Mouse (Mus musculus) neutrophil, adult 5-6 weeks (primary cell): ENCODE results near the gene Mdm2. TPM values are rescaled to one million over a fixed set of nuclear protein-coding genes. Genes with fewer than 3 reads are reported as not detected.
"Not testable (repeated sequence)": the region's sequence is repeated elsewhere in the genome, so short reads cannot be mapped to it uniquely, and the experiment has no call there.

Experiments
- ATAC-seq: fragments of 151-379, 151-347 bp; 2 replicates; pipeline ENCODE4 v1.8.0; 2017; ENCODE audit warnings: mild to moderate bottlenecking, moderate TSS enrichment; ENCODE audit not compliant: insufficient number of reproducible peaks, poor library complexity, low FRiP score, severe bottlenecking; ENCODE audit errors: extremely low read depth
- total RNA-seq: library from RNA; stranded (forward); fragments of 200-1000 nt; gene quantifications from 2 replicates; pipeline ENCODE4 v1.2.3, GENCODE M21; 2017

Gene Mdm2
- total RNA-seq, 1 experiment from 2014 or later, result 173 TPM

DNA sequence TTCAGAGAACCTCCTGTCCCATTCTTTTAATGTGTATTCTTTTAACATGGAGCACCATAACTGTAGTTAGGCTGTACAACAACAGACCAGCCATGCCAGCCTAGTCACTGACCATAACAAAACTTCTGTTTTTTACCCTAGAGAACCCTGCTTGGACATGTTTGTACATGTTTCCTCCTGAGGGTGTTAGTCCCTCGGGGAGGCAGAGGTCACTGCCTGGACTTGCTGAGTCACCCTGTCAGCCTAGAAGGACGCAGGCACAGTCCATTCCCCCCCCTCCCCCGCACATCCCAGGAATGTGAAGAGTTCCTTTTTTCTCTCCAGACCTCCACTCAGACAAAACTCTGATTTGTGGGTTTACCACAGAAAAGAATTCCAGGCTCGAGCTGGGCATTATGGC, 7.0 kb upstream of the Mdm2 start:
- ATAC-seq, result peak; percentile 36; the same call in 1 of the 2 replicates

DNA sequence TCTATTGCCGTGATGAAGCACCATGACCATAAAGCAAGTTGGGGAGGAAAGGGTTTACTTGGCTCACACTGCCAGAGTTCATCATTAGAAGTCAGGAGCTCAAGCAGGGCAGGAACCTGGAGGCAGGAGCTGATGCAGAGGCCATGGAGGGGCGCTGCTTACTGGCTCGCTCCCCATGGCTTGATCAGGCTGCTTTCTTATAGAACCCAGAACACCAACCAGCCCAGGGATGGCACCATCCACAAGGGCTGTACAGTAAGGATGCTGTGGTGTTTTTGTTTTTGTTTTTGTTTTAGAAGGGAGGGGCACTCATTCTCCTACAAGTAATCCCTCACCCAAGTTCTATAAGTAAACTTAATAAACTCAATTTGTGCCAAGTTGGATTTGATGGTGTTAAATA, 6.1 kb upstream of the Mdm2 start:
- no peak for ATAC-seq

DNA sequence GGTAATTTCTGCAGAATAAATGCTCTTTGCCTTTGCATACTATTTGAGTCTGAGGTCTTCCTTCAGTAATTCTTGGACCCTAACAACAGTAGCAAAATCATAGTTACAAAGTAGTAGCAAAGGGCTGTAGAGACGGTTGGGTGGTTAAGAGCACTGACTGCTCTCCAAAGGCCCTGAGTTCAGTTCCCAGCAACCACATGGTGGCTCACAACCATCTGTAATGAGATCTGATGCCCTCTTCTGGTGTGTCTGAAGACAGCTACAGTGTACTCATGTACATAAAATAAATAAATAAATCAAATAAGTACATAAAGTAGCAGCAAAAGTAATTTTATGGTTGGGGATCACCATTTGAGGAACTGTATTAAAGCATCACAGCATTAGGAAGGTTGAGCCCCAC, 5.1 kb upstream of the Mdm2 start:
- ATAC-seq, result not testable (repeated sequence)

DNA sequence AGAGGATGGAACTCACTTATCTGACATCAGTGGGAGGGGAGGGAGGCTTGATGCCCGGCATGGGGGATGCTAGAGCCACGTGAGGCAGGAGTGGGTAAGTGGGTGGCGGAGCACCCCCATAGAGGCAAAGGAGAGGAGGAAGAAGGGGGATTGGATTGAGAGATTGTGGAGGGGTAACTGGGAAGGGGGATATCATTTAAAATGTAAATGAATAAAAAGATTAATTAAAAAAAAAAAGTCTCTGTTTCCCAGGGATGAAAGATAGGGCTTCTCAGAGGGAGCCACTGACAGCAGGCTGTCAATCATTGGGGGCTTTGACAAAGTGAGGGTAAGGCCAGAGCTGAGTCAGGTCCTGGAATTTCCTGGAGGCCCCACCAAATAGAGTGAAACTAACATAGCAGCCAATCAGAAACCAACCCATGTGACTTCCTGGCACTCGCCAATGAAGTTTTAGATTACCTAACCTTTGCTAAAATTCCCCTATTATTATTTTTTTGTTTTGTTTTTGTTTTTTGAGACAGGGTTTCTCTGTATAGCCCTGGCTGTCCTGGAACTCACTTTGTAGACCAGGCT, 4.5 kb upstream of the Mdm2 start:
- no peak for ATAC-seq

DNA sequence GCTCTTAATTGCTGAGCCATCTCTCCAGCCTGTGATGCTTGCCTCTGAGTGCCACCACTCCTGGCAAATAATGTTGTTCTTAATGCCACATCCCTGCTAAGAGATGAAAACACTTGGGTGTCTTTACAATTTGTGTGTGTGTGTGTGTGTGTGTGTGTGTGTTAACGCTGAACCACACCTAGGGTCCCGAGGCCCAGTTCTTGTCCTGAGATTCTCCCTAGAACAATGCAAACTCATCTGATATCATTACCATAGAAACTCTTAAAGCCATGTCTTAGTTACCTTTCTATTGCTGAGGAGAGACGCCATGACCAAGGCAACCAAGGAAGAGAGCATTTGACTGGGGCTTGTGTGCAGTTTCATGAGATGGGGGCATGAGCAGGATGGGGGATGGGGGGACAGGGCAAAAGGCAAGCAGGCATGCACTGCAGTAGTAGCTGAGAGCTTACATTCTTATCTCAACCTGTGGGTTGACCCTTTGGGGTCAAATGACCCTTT, 3.5 kb upstream of the Mdm2 start:
- no peak for ATAC-seq

DNA sequence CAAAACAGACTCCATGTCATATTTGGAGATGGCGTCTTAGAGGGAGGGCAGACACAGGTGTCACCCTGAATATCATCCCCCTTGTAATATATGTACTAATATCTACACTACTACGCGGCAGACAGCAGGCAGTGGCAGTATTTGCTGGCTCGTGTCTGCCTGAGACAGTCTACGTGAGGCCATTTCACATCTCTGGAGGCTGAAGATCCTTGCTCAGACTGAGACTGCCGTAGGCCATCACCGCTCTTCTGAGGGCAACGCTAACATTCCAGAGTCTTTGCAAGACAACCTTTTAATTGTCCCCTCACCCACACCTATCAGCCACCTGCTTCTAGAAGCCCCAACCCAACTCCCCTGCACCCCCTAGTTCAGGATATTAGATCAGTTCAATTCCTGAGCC, 2.9 kb upstream of the Mdm2 start:
- ATAC-seq, result no peak

DNA sequence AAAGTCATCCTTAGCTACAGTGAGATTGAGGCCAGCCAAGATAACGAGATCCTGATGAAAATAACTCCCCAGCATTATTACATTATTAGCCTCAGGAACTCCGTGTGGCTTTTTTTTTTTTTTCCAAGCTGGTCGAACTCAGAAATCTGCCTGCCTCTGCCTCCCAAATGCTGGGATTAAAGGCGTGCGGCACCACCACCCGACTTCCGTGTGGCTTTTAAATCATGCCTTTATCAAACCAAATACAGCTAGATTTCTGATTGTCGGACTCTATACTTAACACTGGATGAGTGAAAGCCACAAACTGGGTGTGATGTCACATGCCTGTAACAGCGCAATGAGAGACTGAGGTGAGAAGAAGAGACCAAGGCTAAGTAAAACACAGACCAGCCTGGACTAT, 2.3 kb upstream of the Mdm2 start:
- no peak for ATAC-seq

DNA sequence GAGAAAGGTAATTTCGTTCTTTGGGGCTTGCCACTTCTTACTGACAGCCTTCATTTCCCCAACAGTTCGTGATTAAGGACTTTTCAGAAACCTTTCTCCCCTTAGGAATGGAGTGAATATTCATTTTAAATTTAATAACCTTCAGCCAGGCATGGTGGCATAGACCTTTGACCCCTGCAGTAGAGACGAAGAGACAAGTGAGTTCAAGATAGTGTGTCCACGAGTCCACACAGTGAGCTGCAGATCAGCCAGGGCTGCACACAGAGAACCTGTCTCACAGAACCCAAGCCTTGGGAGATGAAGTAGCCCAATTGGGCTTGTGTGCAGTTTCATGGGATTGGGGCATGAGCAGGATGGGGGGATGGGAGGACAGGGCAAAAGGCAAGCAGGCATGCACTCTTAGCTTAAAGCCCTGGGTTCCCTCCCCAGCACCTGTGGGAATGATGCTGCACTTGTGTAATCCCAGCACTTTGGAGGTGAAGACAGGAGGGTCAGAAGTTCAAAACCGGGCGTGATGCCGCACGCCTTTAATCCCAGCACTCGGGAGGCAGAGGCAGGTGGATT, 1.7 kb upstream of the Mdm2 start:
- no peak for ATAC-seq

DNA sequence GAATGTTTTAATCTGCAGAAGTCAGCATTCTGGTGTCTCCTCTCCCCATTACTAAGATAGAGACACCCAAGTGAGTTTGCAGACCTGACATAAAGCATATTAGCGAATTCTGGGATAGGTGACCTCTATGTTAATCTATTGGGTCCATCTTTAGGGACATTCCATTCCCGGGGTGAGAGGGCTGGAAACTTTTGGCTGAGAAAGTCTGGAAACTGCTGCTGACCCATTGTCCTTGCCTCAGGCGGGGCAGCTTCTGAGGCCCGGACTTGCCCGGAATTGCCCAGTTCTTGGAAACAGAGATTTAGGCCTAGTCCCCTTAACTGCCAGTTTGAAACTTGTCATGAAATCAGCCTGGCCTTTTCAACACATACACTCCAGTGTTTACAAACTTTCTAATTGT, 850 bp upstream of the Mdm2 start:
- no peak for ATAC-seq

DNA sequence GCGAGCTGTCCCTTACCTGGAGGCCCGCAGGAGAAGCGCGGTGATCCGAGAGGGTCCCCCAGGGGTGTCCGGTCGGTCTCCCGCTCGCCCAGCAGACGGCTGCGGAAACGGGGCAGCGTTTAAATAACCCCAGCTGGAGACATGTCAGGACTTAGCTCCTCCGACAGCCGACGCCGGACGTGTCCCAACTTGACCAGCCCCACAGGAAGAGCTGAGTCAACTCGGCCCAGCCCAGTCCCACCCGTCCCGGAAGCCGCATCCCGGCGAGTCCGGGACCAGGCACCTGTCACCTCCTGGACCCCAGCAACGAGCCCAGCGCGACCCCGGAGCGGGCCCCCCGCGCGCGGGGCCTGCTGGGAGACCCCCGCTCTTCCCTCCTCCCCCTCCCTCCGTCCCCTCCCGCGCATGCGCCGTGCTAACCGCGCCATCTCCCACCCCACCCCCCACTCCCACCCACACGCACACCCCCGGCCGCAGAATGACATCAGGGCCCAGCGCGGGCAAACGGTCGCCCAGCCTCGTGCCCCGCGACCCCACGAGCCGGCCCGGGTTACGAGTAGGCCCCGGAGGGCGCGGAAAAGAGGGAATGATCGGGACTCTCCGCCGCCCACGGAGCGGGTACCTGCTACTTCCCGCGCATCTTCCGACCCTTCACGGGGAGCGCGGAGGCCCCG, 491 bp downstream of the Mdm2 start:
- ATAC-seq, result peak; percentile 24; the same call in 1 of the 2 replicates

DNA sequence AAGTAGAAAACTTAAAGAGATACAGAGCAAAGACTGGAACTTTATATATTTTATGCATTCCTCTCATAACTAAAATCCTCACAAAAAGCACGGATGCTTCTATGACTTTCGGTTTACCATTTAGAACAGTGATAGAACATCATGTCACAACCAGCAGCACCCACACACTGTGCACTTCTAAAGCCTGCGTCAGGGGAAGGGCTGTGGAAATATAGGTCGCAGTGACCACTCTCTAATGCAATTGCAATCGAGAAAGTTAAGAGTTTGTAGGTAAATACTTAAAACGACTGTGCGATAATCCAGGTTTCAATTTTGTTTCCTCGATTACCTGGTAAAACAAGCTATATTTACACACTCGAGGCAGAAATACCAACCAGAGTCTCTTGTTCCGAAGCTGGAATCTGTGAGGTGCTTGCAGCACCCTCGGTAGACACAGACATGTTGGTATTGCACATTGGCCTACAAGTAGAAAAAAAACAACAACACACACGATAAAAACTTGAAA, 1.2 kb downstream of the Mdm2 start:
- no peak for ATAC-seq

DNA sequence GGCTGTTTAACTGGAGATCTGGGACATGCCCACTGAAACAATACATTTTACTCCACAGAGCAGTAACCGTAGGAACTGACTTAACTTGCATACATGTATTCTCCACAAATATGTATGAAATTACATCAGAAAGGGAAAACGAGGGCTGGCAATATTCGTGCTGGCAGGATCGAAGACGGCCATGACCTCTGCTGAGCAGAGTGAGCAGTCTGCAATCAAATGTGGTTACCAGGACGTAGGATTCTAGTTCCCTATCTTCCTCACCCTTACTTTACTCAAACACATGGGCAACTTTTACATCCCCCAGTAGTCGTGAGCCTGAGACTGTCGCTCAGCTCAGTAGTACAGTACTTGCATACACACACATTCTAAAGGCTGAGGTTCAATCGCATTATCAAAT, 1.7 kb downstream of the Mdm2 start:
- no peak for ATAC-seq

DNA sequence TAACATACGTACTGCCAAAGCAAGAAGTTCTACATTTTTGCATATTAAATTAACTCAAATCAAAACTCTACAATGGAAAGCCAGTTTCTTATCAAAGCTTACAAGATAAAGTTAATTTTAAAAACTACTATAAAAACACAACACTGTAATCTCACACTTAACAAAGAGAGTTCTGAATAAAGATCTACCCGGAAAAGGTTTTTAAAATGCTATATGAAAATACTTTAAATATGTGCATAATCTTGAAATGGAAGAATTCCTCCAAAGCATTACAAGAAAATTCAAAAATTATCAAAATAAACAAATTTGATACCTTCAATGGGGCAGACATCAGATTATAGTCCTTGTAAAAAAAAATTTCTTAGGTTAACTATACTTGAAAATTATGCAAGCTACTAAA, 2.2 kb downstream of the Mdm2 start:
- ATAC-seq, result no peak

DNA sequence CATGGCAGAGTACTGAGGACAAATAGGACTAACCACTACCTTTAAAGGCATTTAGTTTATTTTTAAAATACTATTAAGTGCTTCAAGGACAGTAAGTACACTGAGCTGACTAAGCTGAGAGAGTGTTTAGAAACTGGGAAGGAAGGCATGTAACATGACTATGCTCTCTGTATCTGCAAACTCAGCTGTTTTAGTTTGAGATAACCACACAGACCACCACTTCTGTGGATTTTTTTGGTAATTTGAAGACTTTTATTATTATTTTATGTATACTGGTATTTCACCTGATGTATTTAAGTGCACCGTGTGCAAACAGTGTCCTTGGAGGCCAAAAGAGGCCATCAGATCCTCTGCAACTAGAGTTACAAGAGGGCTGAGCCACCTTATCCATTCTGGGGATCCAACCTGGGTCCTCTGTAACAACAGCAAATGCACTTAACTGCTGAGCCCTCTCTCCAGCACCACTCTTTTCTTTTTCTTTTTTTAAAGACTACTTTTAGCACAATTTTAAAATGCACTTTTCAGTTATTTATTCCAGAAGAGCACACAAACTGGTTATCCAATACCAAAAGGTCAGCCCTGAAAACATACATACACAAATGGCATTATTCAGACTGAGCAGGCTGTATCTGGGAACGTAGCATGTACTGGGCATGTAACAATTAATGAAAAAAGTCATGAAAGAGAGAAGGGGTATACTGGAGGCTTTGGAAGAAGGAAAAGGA, 3.3 kb downstream of the Mdm2 start:
- ATAC-seq, result no peak

DNA sequence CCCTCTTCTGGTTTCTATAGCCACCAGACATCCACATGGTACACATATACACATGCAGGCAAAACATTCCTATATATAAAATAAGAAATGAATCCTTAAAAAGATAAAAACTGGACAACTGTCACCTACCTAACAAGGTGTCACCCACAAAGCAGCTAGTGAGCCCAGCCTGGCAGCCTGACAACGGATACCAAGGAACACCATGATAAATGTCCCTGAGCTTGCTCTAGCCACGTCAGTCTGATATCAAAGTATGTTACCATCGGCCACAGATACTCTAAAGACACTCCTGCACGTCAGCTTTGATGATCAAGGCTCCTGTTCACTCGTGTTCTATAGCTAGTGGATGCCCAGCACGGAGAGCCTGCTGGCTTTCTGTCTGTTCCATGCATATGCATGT, 4.1 kb downstream of the Mdm2 start:
- no peak for ATAC-seq

DNA sequence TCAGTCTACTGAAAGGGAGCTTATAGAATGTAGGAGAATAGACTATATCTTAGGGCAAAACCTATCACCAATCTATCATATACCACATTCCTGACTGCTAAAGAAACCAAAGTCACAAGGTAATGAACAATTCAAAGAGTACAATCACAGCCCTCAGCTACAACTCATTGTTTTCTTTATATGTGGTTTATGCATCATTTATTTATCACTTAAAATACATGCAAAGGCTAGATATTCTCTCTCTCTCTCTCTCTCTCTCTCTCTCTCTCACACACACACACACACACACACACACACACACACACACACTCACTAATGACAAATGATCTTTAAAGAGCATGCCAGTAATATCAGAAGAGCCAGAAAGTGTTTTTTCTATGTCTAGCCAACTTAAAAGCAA, 4.8 kb downstream of the Mdm2 start:
- ATAC-seq, result no peak

DNA sequence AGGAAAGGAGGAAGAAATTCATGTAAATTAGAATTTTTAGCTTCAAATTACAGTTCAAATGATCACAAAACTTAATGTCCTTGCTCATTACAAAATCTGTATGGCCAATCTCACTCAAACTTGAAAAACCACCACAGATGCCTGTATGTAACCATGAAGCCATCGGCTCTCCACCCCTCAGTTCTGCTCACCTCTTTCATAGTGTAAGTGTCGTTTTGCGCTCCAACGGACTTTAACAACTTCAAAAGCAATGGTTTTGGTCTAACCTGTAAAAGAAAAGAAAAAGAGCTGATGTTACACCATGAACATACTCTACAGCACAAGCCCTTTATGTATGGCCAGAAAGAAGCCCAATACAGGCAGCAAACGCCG, 5.6 kb downstream of the Mdm2 start:
- ATAC-seq, result no peak

DNA sequence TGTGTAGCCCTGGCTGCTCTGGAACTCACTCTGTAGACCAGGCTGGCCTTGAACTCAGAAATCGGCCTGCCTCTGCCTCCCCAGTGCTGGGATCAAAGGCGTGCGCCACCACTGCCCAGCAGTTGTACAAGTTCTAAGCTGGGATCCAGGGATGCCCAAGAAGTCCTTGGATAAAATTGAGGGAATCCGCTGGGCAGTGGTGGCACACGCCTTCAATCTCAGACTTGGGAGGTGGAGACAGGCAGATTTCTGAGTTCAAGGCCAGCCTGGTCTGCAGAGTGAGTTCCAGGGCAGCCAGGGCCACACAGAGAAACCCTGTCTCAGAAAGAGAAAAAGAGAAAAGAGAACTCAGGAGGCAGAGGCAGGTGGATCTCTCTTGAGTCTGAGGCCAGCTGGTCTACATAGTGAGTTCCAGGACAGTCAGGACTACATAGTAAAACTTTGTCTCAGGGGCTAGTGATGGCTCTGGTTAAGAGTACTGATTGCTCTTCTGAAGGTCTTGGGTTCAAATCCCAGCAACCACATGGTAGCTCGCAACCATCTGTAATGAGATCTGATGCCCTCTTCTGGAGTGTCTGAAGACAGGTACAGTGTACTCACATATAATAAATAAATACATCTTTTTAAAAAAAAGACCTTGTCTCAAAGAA, 6.1 kb downstream of the Mdm2 start:
- ATAC-seq, result not testable (repeated sequence)

DNA sequence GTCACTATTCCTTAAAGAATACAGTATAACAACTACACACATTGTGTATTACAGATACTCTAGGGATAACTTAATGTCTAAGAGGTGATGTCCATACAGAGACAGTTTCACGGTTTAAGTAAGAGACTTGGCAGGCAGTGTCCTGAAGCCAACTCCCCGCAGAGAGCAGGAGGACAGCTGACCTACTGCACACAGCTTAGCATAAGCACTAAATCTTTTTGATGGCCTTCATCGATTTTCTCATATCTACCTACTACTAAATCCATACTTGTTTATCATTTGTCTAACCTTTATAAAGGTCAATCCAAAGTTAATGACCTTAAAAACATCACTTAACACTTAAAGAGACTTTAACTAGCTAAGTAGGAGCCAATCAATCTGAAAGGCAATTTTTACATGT, 7.1 kb downstream of the Mdm2 start:
- ATAC-seq, result no peak
